Mouse (Mus musculus) heart, adult 8-10 months (tissue): Measurements from ENCODE around the gene Slc12a3. TPM values are rescaled to one million over a fixed set of nuclear protein-coding genes. Genes with fewer than 3 reads are reported as not detected.

Experiments
- DNase-seq: peaks from one replicate; pipeline ENCODE4 v3.0.0; 2022; ENCODE audit warnings: low spot score
- total RNA-seq, 4 experiments: library from RNA; stranded (reverse); gene quantifications; 2 replicates each; pipeline ENCODE4 v1.2.4; 2022

Slc12a3 gene
- under 1 TPM in 3 of 4 experiments, not detected in 1; 0.09 to 0.47 (median 0.11) TPM for total RNA-seq

- DNase-seq = no peak
Measured at GRCm38 (mm10) chr8:94328932-94329728, at the start of gene Slc12a3. Slc12a3 (plus strand) TSS chr8:94329201.

DNA sequence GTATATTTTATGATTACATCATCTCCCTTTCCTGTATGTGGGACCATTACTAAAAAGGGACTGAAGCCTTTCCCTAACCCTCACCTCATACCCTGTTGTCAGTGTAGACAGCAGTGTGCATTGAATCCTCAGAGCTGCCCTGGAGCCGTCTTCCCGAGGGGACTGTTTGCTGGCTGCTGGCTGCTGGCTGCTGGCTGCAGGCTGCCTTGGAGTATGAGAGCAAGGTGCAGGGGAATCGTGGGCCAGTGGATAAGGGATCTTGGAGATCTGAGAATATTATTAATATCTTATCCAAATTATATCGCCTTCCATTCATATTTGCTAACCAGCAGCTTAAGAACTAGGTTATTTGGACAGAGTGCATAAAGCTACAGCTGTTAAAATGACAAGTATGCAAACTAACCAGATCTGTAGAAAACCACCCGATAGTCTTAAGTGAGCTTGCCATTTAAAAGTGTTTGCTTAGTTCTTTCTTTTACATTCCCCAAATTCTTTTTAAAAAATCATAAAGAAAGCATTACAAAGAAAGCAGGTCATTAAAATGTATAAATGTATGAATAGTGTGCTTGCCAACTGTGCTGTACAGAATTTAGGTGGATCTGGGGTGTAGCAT, 48.9 kb upstream of the Slc12a3 start:
- DNase-seq = no peak

DNA sequence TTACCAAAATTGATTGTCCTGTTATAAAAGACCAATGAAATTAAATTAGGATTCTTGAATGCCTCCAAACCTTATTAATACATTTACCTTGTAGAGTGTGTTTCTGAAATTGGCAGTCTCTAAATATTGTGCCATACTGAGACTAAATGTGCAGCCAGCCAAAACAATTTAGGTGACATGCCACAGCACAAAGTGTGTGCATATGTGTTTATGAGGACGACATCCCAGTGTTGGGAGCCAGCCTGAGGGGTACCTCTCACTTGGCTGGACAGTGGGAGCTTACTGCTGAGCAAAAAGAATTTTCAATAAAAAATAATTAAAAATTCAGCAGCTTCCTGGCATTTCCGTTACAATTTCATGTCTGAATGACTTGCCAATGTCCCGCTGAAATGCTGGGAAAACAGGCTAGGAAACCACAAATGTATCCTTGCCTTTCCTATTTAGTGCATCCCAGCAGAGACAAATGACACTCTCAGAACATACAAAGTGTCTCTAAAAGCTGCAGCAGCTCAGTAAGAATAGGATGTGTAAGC, 46.5 kb upstream of the Slc12a3 start:
- no peak for DNase-seq

DNA sequence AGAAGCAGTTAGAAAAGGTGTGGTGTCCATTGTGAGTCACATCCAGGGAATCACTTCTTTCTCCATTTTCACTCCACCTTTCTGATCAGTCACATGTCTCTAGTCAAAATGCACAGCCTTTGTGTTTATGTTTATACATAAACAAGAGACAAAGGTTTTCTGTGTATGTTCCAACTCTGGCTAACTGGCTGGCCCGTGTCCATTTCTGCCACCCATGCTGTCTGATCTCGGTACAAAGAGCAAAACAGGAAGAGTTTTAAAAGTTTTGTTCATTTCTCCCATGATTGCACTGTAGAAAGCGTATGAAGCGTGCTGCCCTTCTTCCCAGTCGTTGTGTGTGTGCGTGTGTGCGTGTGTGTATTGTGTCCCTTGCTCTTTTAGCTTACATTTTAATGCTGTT, 44.8 kb upstream of the Slc12a3 start:
- no peak for DNase-seq

GRCm38 (mm10) chr8:94290606-94291005, 38.4 kb upstream of the Slc12a3 start:
- peak; percentile 36 for DNase-seq

DNA sequence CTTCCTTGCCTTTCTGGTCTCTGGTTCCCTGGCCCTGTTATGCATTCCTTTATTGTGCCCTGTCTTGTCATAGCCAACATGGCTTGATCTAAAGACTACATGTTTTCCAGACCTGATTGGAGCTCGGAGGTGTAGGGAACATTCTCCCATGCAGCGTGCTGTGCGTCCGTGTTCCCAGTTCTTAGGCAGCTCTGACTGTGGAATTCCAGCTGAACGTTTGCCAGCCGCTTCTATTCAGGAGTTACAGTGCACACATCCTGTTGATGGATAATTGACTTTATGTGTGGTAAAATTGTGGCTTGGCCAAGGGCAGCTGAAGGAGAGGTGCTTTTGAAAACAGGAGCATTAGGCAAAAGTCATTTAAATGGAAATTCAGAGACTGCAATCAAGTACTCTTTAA, 36.9 kb upstream of the Slc12a3 start:
- DNase-seq = peak; percentile 50

- no peak for DNase-seq
Measured at GRCm38 (mm10) chr8:94292626-94293025, 36.4 kb upstream of the Slc12a3 start.

DNA sequence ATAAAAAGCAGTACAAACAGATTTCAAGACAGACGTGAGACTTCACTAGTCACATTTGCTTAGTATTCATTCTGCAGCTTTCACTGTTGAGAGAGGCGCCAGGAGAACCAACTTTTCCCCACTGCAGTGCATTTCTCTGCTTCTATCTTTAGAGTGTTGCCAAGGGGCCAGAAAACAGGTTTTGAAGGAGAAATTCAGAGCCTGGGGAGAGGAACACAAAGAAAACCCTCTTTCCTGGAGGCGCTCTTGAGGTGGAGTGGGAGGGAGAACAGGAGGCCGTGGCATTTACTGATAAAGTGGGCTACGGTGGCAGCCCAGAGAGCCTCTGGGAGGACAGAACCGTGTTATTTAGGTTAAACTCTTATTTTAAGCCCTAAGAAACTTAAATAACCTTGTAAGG, 33.3 kb upstream of the Slc12a3 start:
- DNase-seq = no peak

DNA sequence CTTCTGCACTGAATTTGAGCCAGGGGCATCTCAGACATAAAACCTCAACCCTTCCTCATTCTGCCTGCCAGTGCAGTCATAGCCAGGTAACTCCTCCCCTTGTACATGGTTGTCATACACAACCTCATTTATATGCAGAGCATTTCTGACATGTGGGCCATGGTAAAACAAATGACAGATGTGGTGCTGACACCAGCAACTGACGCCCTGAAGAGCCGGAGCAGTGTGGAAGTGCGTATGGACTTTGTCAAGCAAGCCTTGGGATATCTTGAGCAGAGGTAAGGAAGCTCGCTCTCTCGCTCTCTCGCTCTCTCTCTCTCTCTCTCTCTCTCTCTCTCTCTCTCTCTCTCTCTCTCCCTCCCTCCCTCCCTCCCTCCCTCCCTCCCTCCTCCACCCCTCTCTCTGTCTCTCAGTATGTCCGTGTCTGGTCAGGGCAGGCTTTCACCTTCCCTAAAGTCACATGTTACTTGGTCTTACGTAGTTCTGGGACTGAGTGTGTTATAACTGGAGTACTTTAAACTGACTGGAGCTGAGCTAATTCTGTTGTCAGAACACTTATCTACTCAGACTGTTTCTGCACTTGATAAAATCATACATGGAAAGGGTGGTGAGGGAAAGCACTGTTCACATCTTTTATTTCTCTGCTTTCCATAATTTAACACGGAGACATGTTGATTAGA, 32.5 kb upstream of the Slc12a3 start:
- DNase-seq = no peak

DNA sequence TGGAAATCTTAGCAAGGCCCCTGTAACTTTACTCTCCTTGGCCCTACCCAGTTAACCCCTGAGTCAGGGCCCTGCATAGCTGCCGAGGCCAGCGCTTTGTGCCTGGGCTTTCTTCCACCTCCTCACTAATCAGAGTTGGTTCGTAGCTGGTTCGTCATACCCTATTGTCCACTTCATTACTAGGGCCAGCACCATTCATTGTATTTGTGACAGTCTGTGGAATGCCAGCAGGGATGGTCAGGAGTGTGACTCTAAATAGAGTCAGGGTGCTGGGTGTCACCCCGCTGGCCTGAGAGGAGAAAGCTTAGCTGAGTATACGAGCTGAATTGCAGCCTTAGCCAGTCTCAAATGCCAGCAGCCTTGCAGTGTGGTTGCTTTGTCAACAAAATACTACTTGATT, 31.9 kb upstream of the Slc12a3 start:
- no peak for DNase-seq

DNA sequence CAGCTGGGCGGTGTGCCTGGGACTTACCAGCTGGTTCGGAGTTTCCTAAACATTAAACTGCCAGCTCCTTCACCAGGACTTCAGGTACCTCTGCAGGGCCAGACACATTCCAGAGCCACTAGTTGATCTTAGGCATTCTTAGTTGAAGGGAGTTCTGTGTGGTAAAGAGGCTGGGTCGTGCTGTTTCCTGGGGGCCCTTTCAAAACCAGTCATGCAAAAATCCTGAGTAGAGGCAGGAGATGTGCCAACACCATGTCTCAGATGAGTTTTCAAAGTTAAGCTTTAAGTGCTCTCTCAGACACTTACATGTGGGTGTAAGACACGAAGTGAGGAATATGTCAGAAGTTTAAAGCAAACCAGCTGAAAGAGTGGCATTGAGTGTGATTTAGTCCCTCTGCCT, 28.2 kb upstream of the Slc12a3 start:
- DNase-seq = no peak

- DNase-seq = no peak
Measured at GRCm38 (mm10) chr8:94304412-94304811, 24.6 kb upstream of the Slc12a3 start.

DNA sequence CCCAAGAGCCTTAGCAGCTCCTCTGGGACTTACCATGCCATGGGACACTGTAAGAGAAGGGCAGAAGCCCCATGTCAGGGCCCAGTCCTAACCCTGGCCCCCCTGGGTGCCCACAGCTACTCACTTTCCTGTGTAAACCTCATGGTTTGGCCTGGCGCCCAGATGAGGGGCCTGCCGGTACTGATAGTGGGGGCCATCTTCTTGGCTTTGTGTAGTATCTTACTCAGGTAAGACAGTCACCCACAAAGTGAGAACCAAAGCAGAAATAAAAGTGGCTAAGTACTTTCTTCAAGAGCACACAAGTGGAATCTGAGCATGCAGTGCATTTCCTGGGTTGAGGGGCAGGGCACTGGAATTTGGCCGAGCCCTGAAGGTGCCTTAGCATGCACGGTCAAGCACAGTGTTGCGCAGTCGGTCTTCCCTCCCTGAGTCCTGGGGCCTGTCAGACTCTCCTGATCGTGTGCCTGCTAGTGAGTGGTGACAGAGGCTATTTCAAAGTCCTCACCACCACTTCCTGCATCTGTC, 21.9 kb upstream of the Slc12a3 start:
- no peak for DNase-seq

DNA sequence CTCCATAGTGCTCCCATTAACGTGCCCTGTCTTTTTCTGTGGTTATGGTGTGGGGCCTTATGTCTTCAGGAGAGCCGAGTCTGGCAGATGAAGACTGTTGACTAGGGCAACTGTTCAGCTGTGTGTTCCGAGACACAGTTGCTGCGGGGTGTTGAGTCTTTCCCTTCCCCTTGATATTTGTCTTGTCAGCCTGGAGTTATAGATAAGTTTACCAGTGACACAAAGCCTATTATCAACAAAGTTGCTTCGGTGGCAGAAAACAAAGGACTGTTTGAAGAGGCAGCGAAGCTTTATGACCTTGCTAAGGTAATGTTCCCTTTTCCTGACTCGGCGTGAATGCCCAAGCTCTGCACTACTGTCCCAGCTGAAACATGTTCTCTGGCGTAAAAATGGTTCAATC, 21.3 kb upstream of the Slc12a3 start:
- DNase-seq = no peak

DNA sequence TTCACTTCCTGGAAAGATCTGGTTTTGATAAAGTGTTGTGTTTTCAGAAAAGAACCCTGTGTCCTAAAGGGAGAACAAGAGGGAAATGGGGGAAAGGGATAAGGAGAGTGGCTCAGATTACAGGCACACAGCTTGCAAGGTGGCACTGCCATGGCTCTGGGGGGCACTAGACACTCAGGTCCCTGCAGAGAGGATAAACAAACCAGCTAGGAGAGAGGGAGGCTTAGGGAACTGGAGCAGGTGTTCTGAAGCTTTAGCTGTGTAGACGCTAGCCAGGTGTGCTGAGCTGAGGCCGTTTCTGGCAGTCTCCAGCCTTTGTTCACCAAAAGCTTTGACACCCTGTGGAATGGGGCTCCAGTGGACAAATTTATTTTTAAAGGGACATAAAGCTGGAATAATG, 14.9 kb upstream of the Slc12a3 start:
- no peak for DNase-seq

DNA sequence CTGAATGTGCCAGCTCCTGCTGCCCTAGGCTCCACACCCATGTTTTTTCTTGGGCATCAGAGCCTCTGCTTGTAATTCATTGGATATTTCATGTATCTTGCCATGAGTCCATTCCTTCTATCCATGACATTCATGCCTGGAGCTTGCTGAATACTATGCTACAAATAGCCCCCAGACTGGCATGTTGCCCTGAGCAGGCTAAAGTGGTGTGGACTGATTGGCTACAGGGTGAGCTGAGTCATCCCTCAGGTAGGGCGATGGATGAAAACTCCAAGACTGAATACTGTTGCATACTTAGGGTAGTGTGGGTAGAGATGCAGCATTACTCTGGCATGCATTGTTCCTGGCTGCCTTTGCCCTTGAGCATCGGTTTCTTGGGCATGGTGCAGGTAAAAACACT, 11.8 kb upstream of the Slc12a3 start:
- peak; percentile 31 for DNase-seq

GRCm38 (mm10) chr8:94317691-94318090, 11.3 kb upstream of the Slc12a3 start:
- no peak for DNase-seq

DNA sequence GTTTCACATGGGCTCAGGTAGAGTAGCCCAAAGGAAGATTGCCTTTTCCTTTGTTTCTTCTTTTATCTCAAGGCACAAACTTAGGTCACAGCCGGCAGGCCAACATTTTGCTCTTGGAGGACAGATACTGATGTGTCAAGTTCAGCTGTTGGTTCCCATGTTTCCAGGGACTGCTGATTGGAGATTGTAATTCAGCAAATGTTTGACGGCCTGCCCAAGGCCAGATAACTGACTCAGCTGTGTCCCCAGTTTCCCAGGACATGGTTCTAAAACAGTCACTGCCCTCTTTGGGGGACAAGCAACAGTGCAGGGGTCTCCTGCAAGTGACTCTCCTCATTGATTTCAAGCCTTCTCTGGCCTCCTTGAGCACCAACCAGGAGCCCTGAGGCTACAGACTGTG, 9.0 kb upstream of the Slc12a3 start:
- DNase-seq = no peak

- DNase-seq = no peak
Measured at GRCm38 (mm10) chr8:94322083-94322482, 6.9 kb upstream of the Slc12a3 start.

- no peak for DNase-seq
Measured at GRCm38 (mm10) chr8:94323041-94323440, 6.0 kb upstream of the Slc12a3 start.

DNA sequence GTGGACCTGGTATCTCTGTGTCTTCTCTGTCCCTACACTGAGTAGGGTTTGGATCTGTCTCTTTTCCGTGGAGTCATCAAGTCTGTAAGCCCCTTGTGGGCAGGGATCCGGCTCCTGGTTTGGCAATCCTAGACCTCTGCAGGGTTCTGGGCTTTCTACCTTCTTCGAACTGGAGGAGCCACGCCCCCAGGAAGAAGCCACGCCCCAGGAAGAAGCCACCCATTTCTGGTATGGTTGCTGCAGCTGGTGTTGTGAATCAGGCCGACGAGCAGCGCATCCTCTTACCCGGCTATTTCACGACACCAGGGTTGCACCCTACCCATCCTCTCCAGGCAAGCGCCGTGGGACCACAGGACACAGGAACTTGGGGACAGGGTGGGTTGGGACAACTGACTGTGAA, 4.9 kb upstream of the Slc12a3 start:
- DNase-seq = no peak

DNA sequence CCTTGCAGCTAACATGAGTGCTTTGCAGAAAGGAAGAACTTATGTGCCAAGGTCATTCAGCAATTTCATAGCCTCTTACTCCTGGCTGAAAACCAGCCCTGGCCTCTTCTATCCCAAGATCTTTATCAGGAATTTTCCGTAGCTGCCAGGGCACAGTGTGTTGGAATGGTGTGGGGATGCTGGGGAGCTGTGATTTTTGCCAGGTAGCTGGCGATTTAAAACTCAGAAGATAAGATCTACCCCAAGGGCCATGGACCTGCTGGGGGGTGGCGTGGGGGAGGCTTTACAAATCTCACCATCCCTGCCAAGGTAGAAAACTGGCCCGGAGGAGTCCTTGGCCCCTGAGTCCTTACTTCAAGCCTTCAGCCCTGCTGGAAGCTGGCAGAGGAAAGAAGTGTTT, 3.0 kb upstream of the Slc12a3 start:
- no peak for DNase-seq
